Mouse (Mus musculus): ENCODE results near the gene Plek2.
A peak's percentile ranks its signal among the peaks of the same experiment; 100 is the strongest.
"Not testable (repeated sequence)": the region's sequence is repeated elsewhere in the genome, so short reads cannot be mapped to it uniquely, and the experiment has no call there.

Plek2 gene

GRCm38 (mm10) chr12:78906707-78907162 lies at the start of gene Plek2:
Plek2 (minus strand) TSS chr12:78906964.
- peak; percentile 65 for DNase-seq

- no peak for DNase-seq
Observed at GRCm38 (mm10) chr12:78956405-78956804, 49.6 kb upstream of the Plek2 start.

- peak; percentile 97 for DNase-seq
Observed at GRCm38 (mm10) chr12:78952484-78952883, 45.7 kb upstream of the Plek2 start.

- peak; percentile 87 for DNase-seq
Observed at GRCm38 (mm10) chr12:78952053-78952452, 45.3 kb upstream of the Plek2 start.

GRCm38 (mm10) chr12:78947661-78948060 lies 40.9 kb upstream of the Plek2 start:
- DNase-seq: peak; percentile 13

GRCm38 (mm10) chr12:78947161-78947560 lies 40.4 kb upstream of the Plek2 start:
- DNase-seq: peak; percentile 45

GRCm38 (mm10) chr12:78942931-78943330 lies 36.2 kb upstream of the Plek2 start:
- DNase-seq: peak; percentile 58

- DNase-seq: no peak
Observed at GRCm38 (mm10) chr12:78940081-78940480, 33.3 kb upstream of the Plek2 start.

- no peak for DNase-seq
Observed at GRCm38 (mm10) chr12:78939393-78940037, 32.8 kb upstream of the Plek2 start.

GRCm38 (mm10) chr12:78936494-78936893 lies 29.7 kb upstream of the Plek2 start:
- DNase-seq: no peak

- no peak for DNase-seq
Observed at GRCm38 (mm10) chr12:78929900-78930299, 23.1 kb upstream of the Plek2 start.

GRCm38 (mm10) chr12:78927287-78927686 lies 20.5 kb upstream of the Plek2 start:
- DNase-seq: no peak

GRCm38 (mm10) chr12:78923539-78924189 lies 16.9 kb upstream of the Plek2 start:
- DNase-seq: no peak

- DNase-seq: not testable (repeated sequence)
Observed at GRCm38 (mm10) chr12:78922977-78923376, 16.2 kb upstream of the Plek2 start.

- DNase-seq: no peak
Observed at GRCm38 (mm10) chr12:78922058-78922457, 15.3 kb upstream of the Plek2 start.

GRCm38 (mm10) chr12:78921421-78921820 lies 14.7 kb upstream of the Plek2 start:
- no peak for DNase-seq

GRCm38 (mm10) chr12:78919079-78919712 lies 12.4 kb upstream of the Plek2 start:
- peak; percentile 94 for DNase-seq

- DNase-seq: peak; percentile 95
Observed at GRCm38 (mm10) chr12:78918227-78919078, 11.7 kb upstream of the Plek2 start.

- no peak for DNase-seq
Observed at GRCm38 (mm10) chr12:78916278-78916677, 9.5 kb upstream of the Plek2 start.

GRCm38 (mm10) chr12:78915561-78915960 lies 8.8 kb upstream of the Plek2 start:
- no peak for DNase-seq

- DNase-seq: no peak
Observed at GRCm38 (mm10) chr12:78914458-78914857, 7.7 kb upstream of the Plek2 start.

GRCm38 (mm10) chr12:78911707-78912417 lies 5.1 kb upstream of the Plek2 start:
- no peak for DNase-seq

Measured in cerebellum, adult 9-10 months (tissue).